Mouse (Mus musculus) lung, postnatal 36 days (tissue): ENCODE data around the gene Sipa1l1.

Experiments
- DNase-seq: peaks from one replicate; pipeline ENCODE4 v3.0.0; 2022; ENCODE audit warnings: mixed read lengths

The Sipa1l1 gene

GRCm38 (mm10) chr12:82394118-82394861, 225.2 kb downstream of the Sipa1l1 start:
- DNase-seq = no peak

- DNase-seq = no peak
Measured at GRCm38 (mm10) chr12:82395194-82395593, 226.1 kb downstream of the Sipa1l1 start.

GRCm38 (mm10) chr12:82397193-82397592, 228.1 kb downstream of the Sipa1l1 start:
- DNase-seq = no peak

- no peak for DNase-seq
Measured at GRCm38 (mm10) chr12:82397751-82398150, 228.6 kb downstream of the Sipa1l1 start.

GRCm38 (mm10) chr12:82398926-82399325, 229.8 kb downstream of the Sipa1l1 start:
- no peak for DNase-seq

- DNase-seq = no peak
Measured at GRCm38 (mm10) chr12:82399971-82400720, 231.0 kb downstream of the Sipa1l1 start.

- DNase-seq = no peak
Measured at GRCm38 (mm10) chr12:82400783-82401182, 231.7 kb downstream of the Sipa1l1 start.

GRCm38 (mm10) chr12:82401440-82401839, 232.3 kb downstream of the Sipa1l1 start:
- DNase-seq = no peak

- no peak for DNase-seq
Measured at GRCm38 (mm10) chr12:82402635-82403034, 233.5 kb downstream of the Sipa1l1 start.

GRCm38 (mm10) chr12:82407531-82408255, 238.6 kb downstream of the Sipa1l1 start:
- peak; percentile 41 for DNase-seq

GRCm38 (mm10) chr12:82408486-82408885, 239.4 kb downstream of the Sipa1l1 start:
- peak; percentile 83 for DNase-seq

- peak; percentile 32 for DNase-seq
Measured at GRCm38 (mm10) chr12:82409686-82410472, 240.8 kb downstream of the Sipa1l1 start.

GRCm38 (mm10) chr12:82412291-82413032, 243.3 kb downstream of the Sipa1l1 start:
- DNase-seq = peak; percentile 90

GRCm38 (mm10) chr12:82415690-82416364, 246.7 kb downstream of the Sipa1l1 start:
- peak; percentile 76 for DNase-seq

- DNase-seq = no peak
Measured at GRCm38 (mm10) chr12:82419027-82419426, 249.9 kb downstream of the Sipa1l1 start.

- peak; percentile 46 for DNase-seq
Measured at GRCm38 (mm10) chr12:82424783-82425182, 255.7 kb downstream of the Sipa1l1 start.

GRCm38 (mm10) chr12:82425853-82426252, 256.7 kb downstream of the Sipa1l1 start:
- DNase-seq = no peak

- DNase-seq = no peak
Measured at GRCm38 (mm10) chr12:82427416-82427815, 258.3 kb downstream of the Sipa1l1 start.

- no peak for DNase-seq
Measured at GRCm38 (mm10) chr12:82428466-82428865, 259.3 kb downstream of the Sipa1l1 start.

GRCm38 (mm10) chr12:82433311-82433710, 264.2 kb downstream of the Sipa1l1 start:
- no peak for DNase-seq

GRCm38 (mm10) chr12:82434591-82434990, 265.5 kb downstream of the Sipa1l1 start:
- DNase-seq = no peak
